Comparison of ENCODE assay signal across 25 mouse cellular contexts in the genomic region with DNA sequence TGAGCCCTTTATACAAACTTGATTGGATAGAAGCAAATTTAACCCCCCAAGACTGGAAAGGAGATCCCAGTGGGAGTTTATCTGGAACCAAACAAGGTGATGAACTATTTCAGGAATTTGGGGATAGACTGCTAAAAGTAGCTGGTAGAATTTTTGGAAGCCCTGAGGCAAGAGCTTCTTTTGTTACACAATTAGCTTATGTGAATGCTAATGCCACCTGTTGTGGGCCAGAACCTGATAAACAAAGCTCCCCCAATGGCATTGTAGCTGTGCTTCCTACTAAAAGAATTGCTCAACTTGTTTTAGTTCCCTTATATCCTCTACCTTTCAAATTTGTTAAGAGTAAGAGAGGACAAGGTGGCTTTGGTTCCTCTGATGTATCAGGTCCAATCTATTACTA.
"Had no signal": no experiment of that assay in that cellular context is flagged by ENCODE, and none has a peak within 500 bp of the region (broad histone marks: within the 10 kb centered on the region; RNA-seq: fewer than 3 reads in every experiment).

No protein-coding gene starts in this region.

- DNase-seq: gastrocnemius, adult 2 months; gastrocnemius, postnatal 10 days; gastrocnemius, postnatal 25 days; heart, adult 18-20 months; heart, postnatal 10 days; heart, postnatal 4 days; kidney, adult 11 months; kidney, postnatal 14 days; kidney, postnatal 4 days; liver had no signal

- H3K4me3 ChIP-seq: gastrocnemius, adult 2 months; heart, embryonic 10.5 days; heart, embryonic 12.5 days; hindbrain, embryonic 10.5 days; hindbrain, embryonic 13.5 days; hindbrain, embryonic 15.5 days; kidney, embryonic 15.5 days; layer of hippocampus, adult 2 months; left cerebral cortex, adult 2 months; limb, embryonic 10.5 days; limb, embryonic 12.5 days; liver, embryonic 12.5 days had no signal

- H3K4me1 ChIP-seq: heart, embryonic 10.5 days; heart, embryonic 12.5 days; hindbrain, embryonic 10.5 days; hindbrain, embryonic 13.5 days; hindbrain, embryonic 15.5 days; kidney, embryonic 15.5 days; limb, embryonic 10.5 days; limb, embryonic 12.5 days; liver, embryonic 12.5 days had no signal

- H3K4me2 ChIP-seq: heart, embryonic 12.5 days; hindbrain, embryonic 13.5 days; hindbrain, embryonic 15.5 days; kidney, embryonic 15.5 days; limb, embryonic 12.5 days; liver, embryonic 12.5 days had no signal

- ATAC-seq: hindbrain, postnatal 0 days; intestine, embryonic 16.5 days; liver, embryonic 12.5 days had no signal

- H3K36me3 ChIP-seq: heart, embryonic 10.5 days; heart, embryonic 12.5 days; hindbrain, embryonic 10.5 days; hindbrain, embryonic 13.5 days; hindbrain, embryonic 15.5 days; kidney, embryonic 15.5 days; limb, embryonic 10.5 days; limb, embryonic 12.5 days; liver, embryonic 12.5 days had no signal

- H3K9ac ChIP-seq: heart, embryonic 12.5 days; hindbrain, embryonic 13.5 days; hindbrain, embryonic 15.5 days; kidney, embryonic 15.5 days; limb, embryonic 12.5 days; liver, embryonic 12.5 days; liver, embryonic 14.5 days had no signal

- H3K9me3 ChIP-seq: heart, embryonic 10.5 days; heart, embryonic 12.5 days; hindbrain, embryonic 10.5 days; hindbrain, embryonic 13.5 days; hindbrain, embryonic 15.5 days; kidney, embryonic 15.5 days; limb, embryonic 10.5 days; limb, embryonic 12.5 days; liver, embryonic 12.5 days had no signal

- H3K27ac ChIP-seq: gastrocnemius, adult 2 months; heart, embryonic 10.5 days; hindbrain, embryonic 10.5 days; hindbrain, embryonic 13.5 days; hindbrain, embryonic 15.5 days; hindbrain, postnatal 0 days; kidney, embryonic 15.5 days; kidney, postnatal 0 days; layer of hippocampus, adult 2 months; left cerebral cortex, adult 2 months; limb, embryonic 10.5 days; limb, embryonic 12.5 days; liver, embryonic 12.5 days; liver, embryonic 14.5 days had no signal

- H3K27me3 ChIP-seq: heart, embryonic 12.5 days; hindbrain, embryonic 13.5 days; hindbrain, embryonic 15.5 days; kidney, embryonic 15.5 days; limb, embryonic 12.5 days; liver, embryonic 12.5 days had no signal
